Mouse (Mus musculus): ENCODE results near the gene Myl12a.

Myl12a gene

DNA sequence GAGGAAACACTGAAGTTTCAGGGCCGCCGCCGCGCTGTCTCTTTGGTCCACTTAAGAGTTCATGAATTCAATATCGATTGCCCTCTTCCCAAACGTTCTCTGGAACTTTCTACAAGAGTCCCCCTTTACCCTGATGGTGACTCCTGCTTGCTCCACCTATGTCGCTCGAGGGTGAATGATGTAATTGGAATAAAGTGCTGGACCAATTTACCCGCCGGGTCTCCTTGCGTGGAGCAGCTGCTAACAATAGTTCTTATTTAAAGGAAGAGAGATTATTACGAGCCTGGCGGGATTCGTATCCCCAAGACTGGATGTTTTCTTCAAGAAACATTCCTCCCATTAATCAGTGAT lies at the start of gene Myl12a:
TSS of gene Myl12a (minus strand) at position 135 of the 351 bp plus-strand sequence.
- DNase-seq (ENCODE audit: low read depth, low spot score): no peak

DNA sequence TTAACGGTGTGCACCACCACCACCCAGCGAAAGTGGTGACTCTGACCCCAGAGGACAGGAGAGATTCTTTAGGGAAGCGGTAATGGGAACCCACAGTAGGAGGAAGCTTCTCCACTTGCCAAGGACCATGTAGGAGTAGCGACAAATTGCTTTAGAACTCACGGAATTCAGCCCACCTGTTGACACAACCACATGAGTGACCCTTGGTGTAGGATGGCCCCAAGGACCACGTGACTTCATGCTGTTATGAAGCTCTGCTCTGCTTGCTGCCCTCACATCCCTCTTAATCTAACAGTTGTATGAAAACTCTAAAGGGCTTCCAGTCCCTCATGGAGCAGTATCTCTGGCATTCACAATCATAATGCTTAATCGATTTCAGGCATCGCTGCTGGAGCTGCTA lies 46.6 kb upstream of the Myl12a start:
- DNase-seq (ENCODE audit: low read depth, low spot score): no peak

DNA sequence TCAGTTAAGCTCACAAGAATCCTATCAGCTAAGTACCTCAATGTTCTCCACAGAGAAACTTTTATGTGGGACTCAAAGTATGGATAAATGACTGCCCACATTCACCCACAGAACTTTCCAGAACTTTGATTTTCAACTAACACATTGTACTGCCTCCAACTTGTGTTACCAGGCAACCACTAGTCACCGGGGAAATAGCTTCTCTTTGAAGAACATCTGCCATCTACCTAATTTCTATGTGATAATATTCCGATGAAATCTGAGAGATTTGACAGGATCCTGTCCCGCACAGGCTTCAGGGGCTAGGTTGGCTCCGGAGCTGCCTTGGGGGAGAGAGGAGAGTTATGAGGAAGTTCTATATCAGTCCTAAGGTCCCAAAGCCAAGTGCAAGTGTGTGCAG lies 44.2 kb upstream of the Myl12a start:
- DNase-seq (ENCODE audit: low read depth, low spot score): no peak

DNA sequence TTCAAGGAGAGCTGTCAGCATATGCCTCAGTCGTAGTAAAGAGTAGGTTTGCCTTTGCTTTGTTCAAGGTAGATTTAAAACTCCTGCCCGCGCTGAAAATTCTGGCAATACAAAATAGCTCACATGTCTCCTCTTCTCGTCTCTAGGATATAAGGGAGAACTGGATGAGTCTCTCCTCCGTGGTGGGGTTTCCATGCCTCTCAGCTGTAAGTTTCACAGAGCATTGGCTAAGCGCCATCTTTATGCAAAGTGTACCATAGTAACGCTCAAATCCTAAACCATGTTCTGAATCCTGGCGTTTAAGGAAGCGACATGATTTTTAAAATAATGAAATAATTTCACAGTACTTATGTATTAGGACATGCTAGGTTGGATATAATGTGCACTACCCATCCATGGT lies 42.9 kb upstream of the Myl12a start:
- DNase-seq (ENCODE audit: low read depth, low spot score): no peak

DNA sequence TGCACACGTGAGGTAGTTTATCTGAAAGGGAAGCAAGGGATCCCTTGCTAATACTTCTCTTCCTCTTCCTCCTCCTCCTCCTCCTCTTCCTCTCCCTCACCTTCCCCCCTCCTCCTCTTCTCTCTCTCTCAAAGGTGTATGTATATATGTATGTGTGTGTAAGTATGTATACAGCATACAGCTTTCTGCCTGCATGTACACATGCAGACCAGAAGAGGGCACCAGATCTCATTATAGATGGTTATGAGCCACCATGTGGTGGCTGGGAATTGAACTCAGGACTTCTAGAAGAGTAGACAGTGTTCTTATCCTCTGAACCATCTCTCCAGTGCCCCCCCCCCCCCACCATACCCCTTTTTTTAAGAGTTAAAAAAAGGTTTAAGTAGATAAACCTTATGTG lies 40.0 kb upstream of the Myl12a start:
- no peak for DNase-seq (ENCODE audit: low read depth, low spot score)

DNA sequence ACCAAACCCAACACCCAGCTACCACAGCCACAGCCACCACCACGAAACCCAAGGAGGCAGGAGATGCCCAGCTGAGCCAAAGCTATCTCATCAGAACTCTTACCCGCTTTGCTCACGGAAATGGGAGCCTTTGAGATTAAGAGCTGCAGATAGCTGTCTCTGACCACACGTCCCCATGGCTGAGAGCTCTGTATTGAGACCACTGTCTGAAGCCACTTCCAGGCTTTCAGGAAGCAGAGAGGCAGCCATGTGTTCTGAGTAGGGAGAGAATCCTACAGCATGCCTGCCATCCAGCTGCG lies 37.9 kb upstream of the Myl12a start:
- no peak for DNase-seq (ENCODE audit: low read depth, low spot score)

DNA sequence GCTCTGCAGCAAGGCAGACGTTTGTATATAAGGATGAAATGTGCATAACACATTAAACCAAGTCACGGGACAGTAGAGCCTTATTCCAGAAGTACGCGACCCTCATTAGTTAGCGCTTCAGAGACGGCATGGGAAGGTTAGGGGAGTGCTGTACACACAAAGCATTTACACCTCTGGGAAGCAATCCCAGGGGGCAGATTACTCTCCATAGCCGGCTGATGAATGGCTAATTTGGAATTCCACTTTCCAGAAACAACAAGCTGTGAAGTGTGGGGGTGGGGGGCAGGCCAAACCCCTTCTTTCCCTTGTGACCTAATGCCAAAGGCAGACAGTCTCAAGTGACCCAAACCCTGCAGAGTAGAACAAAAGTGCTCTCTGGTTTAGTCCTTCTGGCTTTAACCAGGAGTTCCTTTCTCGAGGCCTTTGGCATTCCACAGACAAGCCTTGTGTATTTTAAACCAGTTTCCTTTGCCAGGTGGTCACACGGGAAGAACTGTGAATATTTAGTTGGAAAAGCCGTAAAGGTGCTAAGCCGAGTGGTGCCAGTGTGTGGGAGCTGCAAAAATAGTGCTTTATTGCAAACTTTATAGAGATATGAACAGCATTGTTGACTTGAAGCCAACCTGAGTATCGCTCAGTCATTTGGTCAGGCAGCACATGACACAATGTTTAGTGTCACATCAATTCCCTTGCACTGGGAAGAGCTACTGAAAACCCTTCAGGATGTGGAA lies 37.3 kb upstream of the Myl12a start:
- no peak for DNase-seq (ENCODE audit: low read depth, low spot score)

DNA sequence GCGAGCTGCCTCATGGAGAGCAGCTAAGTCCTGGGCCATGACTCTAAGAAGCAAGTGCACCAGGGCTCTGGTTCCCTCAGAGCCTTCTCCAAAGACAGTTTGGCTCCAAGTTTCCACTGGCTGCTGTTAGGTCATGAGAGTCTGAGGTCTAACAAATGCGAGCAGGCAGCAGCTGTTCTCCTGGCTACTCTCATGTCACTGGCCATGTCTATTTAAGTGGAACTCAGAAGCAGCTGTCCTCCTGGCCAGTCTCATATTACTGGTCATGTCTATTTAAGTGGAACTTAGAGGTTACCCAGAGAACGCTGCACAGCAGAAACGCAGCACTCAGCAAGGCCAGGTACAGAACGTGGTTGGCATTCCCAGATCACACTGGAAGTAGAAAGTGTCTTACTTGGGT lies 36.1 kb upstream of the Myl12a start:
- DNase-seq (ENCODE audit: low read depth, low spot score): peak; percentile 97

DNA sequence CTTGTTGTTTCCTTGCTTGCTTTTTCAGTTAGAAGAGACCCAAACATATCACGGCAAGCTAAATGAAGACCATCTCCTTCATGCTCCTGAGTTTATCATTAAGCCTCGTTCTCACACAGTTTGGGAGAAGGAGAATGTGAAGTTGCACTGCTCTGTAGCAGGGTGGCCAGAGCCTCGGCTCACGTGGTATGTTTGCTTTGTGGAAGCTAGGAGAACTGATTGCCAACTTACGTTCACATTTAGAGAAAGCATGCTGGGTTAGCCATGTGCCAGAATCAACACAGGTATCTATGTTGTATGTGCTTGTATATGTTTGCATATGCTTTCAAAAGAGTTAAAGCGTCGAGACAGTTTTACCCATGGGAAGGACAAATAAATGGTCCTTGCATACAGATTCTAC lies 34.5 kb upstream of the Myl12a start:
- DNase-seq (ENCODE audit: low read depth, low spot score): no peak

DNA sequence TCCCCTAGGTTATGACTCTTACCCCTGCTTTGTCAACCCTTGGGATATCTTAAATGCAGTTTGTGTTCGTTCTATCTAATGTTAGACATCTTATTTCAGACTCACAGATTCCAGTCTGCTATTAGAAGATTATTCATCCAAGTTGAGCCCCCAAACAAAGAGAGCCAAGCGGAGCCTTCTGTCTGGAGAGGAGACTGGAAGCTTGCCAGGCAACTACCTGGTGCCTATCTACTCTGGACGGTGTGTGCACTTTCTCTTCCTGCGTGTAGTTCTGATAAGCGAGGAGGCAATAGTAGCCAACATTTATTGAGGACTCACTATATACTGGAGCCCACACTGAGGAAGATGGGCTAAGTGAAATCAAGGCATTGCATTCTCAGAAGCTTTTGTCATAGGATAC lies 31.8 kb upstream of the Myl12a start:
- no peak for DNase-seq (ENCODE audit: low read depth, low spot score)

DNA sequence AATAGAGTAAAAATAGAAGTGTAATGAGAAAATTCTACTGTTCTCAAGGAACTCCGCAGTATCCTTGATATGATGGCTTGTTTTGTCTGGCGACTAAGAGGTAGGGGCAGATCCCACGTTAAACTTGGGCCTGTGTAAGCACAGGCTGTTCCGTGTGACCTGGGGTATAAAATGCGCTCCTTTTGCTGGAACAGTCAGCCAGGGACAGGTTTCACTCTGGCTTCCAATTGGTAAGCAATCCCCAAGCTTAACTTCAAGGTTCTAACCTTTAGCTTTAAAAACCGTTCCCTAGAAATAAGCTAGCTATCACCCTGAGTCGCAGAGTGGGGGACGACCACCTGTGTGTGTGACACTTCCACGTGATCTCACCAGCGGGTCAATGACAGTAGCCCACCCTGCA lies 30.0 kb upstream of the Myl12a start:
- DNase-seq (ENCODE audit: low read depth, low spot score): peak; percentile 71

DNA sequence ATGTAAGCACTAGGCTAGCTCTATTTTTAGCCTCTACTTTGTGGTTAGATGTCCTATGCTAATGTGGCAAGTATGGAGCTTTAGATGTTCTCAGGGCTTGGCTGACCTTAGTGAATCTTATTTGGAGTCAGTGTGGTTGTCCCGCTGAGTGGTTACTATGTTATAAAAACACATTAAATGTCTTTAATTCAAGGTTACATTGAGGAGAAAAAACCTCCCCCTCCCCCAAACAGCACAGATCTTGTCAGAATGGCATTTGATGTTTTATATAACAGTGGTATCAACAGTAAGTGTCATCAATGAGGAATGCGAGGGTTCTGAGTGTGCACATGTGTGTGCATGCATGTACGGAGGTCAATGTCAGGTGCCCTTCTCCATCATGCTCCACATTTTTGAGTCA lies 24.5 kb upstream of the Myl12a start:
- DNase-seq (ENCODE audit: low read depth, low spot score): no peak

DNA sequence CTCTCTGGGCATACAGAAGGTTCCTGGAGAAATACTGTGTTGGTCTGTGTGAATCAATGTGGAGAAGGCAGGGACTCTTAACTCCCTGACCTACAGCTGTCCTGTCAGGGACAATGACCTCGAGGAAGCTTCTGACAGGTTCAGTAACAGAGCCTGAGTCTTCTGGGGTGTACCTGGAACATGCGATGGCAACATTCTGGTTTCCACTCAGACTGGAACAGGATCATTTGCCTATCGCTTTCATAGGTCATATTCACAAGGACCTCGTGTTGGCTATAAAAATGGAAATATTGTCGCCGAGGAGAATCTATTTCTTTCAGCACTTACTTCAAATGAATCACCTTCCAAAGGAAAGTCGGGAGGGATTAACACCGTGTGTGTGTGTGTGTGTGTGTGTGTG lies 23.2 kb upstream of the Myl12a start:
- DNase-seq (ENCODE audit: low read depth, low spot score): peak; percentile 73

DNA sequence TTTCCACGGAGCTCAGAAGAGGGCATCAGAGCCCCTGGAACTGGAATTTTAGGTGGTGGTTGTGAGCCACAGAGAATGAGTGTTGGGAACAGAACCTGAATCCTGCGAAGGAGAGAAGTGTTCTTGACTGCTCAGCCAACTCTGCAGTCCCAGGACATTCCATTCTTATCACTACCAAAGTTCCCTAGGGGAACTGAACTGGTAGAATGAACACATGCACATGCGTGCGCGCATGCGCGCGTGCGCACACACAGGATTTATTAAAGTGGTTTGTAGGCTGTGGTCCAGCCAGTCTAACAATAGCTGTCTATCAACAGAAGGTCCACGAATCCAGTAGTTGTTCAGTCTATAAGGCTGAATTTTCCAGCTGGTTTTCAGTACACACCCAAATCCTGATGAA lies 21.4 kb upstream of the Myl12a start:
- DNase-seq (ENCODE audit: low read depth, low spot score): no peak

DNA sequence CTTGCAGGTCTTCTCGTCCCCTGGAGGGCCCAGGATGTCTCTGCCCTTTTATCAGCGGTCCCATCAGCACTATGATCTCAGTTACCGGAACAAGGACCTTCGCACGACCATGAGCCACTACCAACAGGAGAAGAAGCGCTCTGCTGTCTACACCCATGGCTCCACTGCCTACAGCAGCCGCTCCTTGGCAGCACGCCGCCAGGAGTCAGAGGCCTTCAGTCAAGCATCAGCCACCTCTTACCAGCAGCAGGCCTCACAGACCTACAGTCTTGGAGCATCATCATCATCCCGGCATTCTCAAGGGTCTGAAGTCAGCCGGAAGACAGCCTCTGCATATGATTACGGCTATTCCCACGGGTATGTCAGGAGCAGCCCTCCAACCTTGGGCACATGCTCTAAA lies 20.2 kb upstream of the Myl12a start:
- DNase-seq (ENCODE audit: low read depth, low spot score): no peak

DNA sequence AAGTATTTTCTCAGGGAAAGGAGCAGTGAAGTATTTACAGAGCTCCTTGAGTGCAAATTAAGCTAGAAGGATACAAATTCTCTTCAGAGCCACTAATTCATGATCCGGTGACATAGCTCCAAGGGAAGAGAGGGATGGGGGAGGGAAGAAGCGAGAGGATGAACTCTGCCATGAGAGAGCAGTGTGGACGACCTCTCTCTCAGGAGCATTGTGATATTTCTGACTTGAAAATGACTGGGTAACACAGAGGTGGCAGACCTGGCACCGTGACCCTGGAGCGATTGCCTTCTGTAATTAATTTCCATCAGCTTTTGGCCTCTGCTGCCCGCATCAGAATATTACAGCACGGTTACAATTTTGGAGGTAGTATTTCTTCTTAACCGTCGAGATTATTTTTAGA lies 17.2 kb upstream of the Myl12a start:
- DNase-seq (ENCODE audit: low read depth, low spot score): no peak

DNA sequence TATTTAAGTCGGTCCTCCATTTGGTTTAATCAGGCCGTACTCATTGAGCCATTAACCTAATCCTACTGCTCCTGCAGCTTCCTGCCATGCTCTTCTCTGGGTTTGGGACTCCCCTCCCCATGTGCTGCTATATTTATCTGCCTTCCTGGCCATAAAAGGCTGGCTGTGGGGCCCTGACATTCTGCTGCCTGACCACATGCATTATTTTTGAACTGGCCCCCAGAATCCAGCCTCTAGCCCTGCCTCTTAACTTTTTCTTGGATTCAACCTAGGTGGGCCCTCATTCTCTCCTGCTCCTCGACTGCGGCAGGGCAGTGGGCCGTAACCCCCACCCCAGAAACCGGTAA lies 16.6 kb upstream of the Myl12a start:
- peak; percentile 75 for DNase-seq (ENCODE audit: low read depth, low spot score)

DNA sequence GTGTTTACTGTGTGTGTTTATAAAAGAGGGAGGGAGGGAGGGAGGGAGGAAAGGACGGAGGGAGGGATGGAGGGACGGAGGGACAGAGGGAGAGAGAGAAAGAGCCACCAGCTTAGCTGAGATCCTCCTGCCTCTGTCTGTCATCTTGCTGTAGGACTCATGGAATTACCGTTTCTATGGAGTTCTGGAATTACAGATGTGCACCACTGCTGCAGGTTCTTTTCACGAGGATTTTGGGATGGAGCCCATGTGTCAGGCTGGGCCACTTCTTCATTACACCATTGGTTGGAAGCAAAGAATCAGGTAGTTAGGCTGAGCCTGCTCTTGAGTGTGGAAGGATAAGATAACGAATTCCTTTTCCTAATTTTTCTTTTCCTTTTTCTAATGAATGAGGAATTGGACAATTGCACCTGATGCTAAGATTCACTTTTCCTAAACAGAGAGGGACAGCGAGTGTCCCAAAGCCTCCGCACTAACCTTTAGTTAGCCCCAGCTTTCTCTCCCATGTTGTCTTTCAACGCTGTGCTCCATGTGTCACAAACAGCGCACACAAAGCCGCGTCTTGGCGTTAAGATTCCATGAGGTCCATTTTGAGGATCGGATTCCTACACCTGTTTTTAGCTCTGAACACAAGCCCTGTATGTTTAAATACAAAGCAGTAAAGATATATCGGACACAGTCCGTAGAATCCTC lies 16.1 kb upstream of the Myl12a start:
- DNase-seq (ENCODE audit: low read depth, low spot score): no peak

DNA sequence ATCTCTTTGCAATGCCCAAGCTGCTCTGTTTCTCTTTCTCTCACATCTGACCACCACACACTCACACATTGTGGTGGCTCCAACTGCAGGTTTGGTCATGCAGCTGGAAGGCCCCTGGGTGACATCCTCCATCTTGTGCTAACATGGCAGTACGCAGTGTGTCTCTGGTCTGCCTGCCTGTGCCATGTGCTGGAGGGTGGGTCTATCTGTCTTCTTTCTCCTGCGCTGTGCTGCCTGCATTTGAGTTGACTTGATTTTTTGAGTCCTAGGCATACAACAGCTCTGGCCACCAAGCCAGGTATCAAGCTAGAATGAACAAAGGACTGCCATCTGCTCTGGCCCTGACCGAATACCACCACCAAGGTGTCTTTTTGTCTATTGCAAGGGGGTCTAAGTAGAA lies 15.5 kb upstream of the Myl12a start:
- DNase-seq (ENCODE audit: low read depth, low spot score): no peak

DNA sequence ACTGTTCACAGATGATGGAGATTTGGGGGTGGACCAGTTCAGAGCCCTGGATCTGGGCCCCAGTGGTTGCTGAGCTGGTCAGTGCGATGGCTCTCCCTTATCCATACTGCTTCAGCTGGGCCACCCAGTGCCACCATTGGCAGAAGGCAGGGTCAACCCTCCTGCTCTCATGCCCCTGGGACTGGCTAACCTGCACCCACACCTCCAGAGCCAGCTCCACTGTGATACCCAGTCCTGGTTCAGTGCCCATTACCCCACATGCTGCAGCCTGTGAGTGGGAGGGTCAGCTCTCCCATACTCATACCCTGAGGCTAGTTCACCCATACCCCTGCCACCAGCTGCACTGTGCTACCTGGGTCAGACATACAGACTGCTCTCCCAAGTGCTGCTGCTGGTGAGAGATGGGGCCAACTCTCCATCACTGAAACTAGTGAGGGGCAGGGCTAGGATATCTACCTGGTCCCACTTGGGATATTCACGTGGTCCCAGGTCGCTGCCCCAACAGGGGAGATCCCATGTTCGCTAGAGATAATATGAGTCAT lies 14.8 kb upstream of the Myl12a start:
- no peak for DNase-seq (ENCODE audit: low read depth, low spot score)

DNA sequence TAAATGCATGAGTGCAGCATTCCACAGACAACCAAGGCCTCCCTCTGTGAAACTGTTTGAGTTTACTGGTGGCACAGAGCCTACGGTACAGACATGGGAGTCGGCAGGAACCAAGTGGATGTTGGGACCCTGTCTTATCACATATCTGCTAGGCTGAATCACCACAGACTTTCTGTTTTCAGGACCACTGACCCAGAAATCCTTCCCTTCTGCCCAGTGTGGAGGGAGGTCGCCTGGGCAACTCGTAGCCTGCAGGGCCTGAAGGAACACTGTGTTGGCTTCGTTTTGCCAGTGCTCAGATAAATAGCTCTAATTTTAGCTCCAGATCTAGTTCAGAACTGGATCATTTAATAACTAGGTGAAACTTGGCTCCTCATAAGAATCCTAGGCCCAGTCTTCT lies 12.2 kb upstream of the Myl12a start:
- DNase-seq (ENCODE audit: low read depth, low spot score): no peak

DNA sequence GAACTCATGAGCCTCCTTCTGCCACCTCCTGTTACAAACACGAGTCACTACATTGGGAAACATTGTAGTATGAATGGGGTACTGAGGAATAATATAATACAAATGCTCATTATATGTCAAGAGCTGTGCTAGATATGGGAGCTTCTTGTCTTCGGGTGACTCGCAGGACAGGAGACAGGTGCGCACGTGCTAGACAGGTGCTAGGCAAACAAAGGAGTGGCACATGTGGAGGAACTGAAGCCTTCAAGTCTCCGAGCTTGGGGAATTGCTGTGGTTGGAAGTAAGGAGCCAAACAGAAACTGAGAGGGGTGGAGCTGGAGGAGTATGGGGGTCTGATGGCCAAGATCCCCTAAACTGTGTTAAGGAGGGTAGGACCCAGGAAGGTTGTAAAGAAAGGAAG lies 10.4 kb upstream of the Myl12a start:
- DNase-seq (ENCODE audit: low read depth, low spot score): no peak

DNA sequence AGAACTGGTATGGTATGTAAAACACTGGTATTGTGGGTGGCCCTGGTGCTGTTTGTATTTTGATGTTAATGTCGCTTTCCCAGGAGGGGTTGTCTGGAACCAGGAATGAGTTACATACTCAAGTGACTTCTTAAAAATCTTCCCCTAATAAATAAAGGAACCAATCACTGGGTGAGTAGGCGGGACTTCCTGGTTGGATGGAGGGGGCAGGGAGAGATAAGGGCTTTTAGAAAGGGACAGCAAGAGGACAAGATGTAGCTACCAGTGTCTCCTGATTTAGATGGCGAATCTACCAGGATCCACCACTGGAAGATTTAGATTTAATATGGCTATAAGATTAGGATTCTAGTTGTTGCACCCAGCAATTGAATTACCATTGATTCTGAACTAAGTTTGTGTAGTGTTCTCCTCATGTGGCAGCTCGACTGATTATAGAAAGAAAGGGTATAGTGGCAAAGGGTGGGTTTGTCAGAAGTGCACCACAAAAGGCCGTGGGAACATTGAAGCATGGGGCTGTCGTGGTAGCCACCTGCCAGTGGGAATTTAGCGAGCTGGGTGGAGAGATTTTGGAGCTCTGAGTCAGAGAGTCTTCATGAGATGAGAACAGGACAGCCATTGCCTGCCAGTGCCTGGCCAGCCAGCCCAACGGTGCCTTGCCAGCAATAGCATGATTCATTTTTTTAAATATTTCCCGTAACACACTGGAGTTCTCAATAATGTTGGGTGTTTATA lies 9.4 kb upstream of the Myl12a start:
- no peak for DNase-seq (ENCODE audit: low read depth, low spot score)
